Mouse (Mus musculus) forebrain, embryonic 16.5 days (tissue): ENCODE measurements around the gene Olfr70. TPM values are rescaled to one million over a fixed set of nuclear protein-coding genes. Genes with fewer than 3 reads are reported as not detected.

ENCODE experiments used
- ATAC-seq: fragments of 200-750 bp; cut with Nextera tagmentation; 2 replicates; pipeline ENCODE4 v1.8.0; 2017; ENCODE audit warnings: mild to moderate bottlenecking, moderate library complexity
- H3K27ac ChIP-seq: fragments of 300-500 bp; sonication (generic); 2 replicates; pipeline ENCODE4 v1.5.1; 2014; ENCODE audit warnings: low read length, control low read depth
- H3K27me3 ChIP-seq: fragments of 300-500 bp; sonication (generic); replicated peaks from 2 replicates; pipeline ENCODE4 v1.6.1; 2014; ENCODE audit warnings: low read length; ENCODE audit not compliant: control insufficient read depth, insufficient read depth
- H3K36me3 ChIP-seq: fragments of 300-500 bp; sonication (generic); 2 replicates; pipeline ENCODE4 v1.6.1; 2014; ENCODE audit not compliant: control insufficient read depth, insufficient read depth
- H3K4me1 ChIP-seq: fragments of 300-500 bp; sonication (generic); replicated peaks from 2 replicates; pipeline ENCODE4 v1.6.1; 2014; ENCODE audit warnings: low read length; ENCODE audit not compliant: control insufficient read depth, insufficient read depth
- H3K4me2 ChIP-seq: fragments of 300-500 bp; sonication (generic); 2 replicates; pipeline ENCODE4 v1.6.1; 2014; ENCODE audit warnings: mild to moderate bottlenecking, low read length, control low read depth
- H3K4me3 ChIP-seq: fragments of 300-500 bp; sonication (generic); replicated peaks from 2 replicates; pipeline ENCODE4 v1.5.1; 2014; ENCODE audit warnings: mild to moderate bottlenecking, low read length, control low read depth
- H3K9ac ChIP-seq: fragments of 300-500 bp; sonication (generic); replicated peaks from 2 replicates; pipeline ENCODE4 v1.6.1; 2014; ENCODE audit warnings: low read depth, low read length, control low read depth
- H3K9me3 ChIP-seq: fragments of 300-500 bp; sonication (generic); 2 replicates; pipeline ENCODE4 v1.6.1; 2016; ENCODE audit warnings: low read length; ENCODE audit not compliant: control insufficient read depth
- WGBS: fragments of 180-500 bp; shearing (Covaris S2); extraction: QIAGEN DNeasy Blood & Tissue Kit; methylation state at CpG from one replicate; pipeline ENCODE4 v1.1.7; 2014; 5-methylcytosine and 5-hydroxymethylcytosine counted together
- polyA plus RNA-seq: library from polyadenylated mRNA; unstranded; fragments of >200 nt; fragmentation: Nextera tagmentation; extraction: Ambion mirVana; gene quantifications from 2 replicates; pipeline ENCODE4 v1.2.1, GENCODE M21; 2015

Olfr70 gene
- polyA plus RNA-seq, 1 experiment from 2014 or later, result not detected

DNA sequence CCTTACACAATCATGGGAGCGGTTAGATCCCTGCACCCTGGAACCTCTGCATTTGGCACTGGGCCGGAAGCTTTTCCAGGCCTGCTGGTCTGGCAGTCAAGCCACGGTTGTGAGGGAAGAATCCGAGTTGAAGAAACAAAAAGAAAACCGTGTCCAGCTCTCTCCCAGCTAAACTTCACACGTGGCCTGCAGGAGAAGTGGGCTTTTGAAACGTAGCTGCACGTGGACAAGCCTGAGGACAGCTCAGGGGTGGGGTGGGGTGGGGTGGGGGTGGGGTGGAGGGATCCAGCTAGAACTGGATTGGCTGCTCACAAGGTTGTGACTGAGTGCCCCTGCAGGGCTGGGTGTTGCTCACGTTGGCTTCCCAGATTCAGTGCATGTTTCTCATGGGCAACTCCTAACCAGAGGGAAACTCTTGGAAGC is 5.3 kb downstream of the Olfr70 start:
- Histone ChIP-seq H3K9me3 (no peaks in the 10 kb centered on the region), H3K9ac (no peak overlapping the region), H3K4me2 (no peak overlapping the region), H3K4me1 (no peaks in the 10 kb centered on the region), H3K4me3 (no peak overlapping the region), H3K27me3 (no peaks in the 10 kb centered on the region), H3K27ac (no peak overlapping the region), H3K36me3 (no peaks in the 10 kb centered on the region)
- ATAC-seq, result no peak
- WGBS, result 28% methylated on average over 9 of the region's 9 CpGs

DNA sequence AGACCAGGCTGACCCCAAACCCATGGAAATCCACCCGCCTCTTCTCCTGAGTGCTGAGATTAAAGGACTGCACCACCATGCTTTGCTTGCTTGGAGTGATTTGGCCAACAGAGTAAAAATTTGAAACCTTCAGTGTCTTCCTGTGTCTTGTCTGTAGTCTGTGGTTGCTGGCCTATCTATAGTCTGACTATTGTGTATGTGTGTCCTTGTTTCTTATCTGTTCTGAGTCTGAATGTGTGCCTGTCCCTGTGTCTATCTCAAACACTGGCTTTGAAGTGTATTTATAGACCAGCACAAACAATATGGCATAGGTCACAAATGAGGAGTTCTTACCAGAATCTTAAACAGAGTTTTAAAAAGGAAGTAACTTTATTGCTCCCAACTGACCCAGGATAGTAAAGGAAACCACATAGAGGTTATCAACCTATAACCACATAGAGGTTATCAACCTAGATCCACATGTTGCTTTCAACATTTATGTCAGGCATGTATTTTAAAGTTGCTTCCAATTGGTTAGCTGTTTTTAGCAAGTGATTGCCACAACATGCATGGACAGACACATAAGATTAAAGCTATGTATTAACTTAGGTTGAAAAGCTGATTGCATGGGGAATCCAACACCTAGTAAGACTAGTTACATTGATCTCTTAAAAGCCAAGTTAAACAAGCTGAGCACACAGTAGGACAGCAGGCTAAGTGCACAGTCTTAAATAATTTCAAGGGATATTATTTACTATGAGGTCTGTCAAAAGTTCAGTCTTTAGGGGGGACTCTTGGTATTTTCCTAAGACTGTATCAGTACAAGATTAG is 6.0 kb downstream of the Olfr70 start:
- no peak overlapping the region for H3K4me3 ChIP-seq
- H3K9ac ChIP-seq, result no peak overlapping the region
- H3K9me3 ChIP-seq, result no peaks in the 10 kb centered on the region
- no peak overlapping the region for H3K4me2 ChIP-seq
- H3K27ac ChIP-seq, result no peak overlapping the region
- no peaks in the 10 kb centered on the region for H3K4me1 ChIP-seq
- H3K27me3 ChIP-seq, result no peaks in the 10 kb centered on the region
- 81% methylated on average over 1 of the region's 1 CpGs for WGBS
- peaks cover 3% of the 10 kb centered on the region; the same call in 1 of the 2 replicates for H3K36me3 ChIP-seq
- ATAC-seq, result no peak

DNA sequence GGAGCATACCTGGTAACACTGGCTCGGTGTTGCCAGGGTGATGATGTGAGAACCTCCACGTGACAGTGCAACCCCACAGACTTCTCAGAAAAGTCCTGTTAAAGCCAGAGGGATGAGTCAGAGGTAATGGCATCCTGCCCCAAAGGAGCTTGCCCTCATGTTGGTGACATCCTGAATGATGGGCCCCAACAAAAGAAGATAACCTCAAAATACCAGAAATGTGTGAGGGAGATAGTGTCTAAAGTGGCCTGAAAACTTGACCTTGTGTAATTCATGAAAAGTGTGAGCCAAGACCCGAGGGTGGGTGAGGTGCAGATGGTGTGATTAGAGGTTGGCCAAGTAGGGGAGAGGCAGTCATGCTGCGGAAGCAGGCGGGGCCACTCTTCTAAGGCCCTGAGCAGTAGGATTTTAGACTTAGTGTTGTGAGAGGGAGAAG is 6.8 kb downstream of the Olfr70 start:
- no peak for ATAC-seq
- no peak overlapping the region for H3K27ac ChIP-seq
- H3K36me3 ChIP-seq, result peaks cover 6% of the 10 kb centered on the region; the same call in 1 of the 2 replicates
- H3K4me2 ChIP-seq, result no peak overlapping the region
- no peak overlapping the region for H3K9ac ChIP-seq
- no peaks in the 10 kb centered on the region for H3K9me3 ChIP-seq
- no peaks in the 10 kb centered on the region for H3K4me1 ChIP-seq
- 83% methylated on average over 5 of the region's 5 CpGs for WGBS
- no peaks in the 10 kb centered on the region for H3K27me3 ChIP-seq
- no peak overlapping the region for H3K4me3 ChIP-seq

GRCm38 (mm10) chr4:43691026-43691425 is 9.6 kb downstream of the Olfr70 start:
- H3K27ac ChIP-seq, result no peak overlapping the region
- H3K4me3 ChIP-seq, result no peak overlapping the region
- WGBS, result 84% methylated on average over 5 of the region's 5 CpGs
- no peak for ATAC-seq
- peaks cover 21% of the 10 kb centered on the region for H3K36me3 ChIP-seq
- no peaks in the 10 kb centered on the region for H3K4me1 ChIP-seq
- no peaks in the 10 kb centered on the region for H3K9me3 ChIP-seq
- no peaks in the 10 kb centered on the region for H3K27me3 ChIP-seq
- H3K9ac ChIP-seq, result no peak overlapping the region
- no peak overlapping the region for H3K4me2 ChIP-seq

DNA sequence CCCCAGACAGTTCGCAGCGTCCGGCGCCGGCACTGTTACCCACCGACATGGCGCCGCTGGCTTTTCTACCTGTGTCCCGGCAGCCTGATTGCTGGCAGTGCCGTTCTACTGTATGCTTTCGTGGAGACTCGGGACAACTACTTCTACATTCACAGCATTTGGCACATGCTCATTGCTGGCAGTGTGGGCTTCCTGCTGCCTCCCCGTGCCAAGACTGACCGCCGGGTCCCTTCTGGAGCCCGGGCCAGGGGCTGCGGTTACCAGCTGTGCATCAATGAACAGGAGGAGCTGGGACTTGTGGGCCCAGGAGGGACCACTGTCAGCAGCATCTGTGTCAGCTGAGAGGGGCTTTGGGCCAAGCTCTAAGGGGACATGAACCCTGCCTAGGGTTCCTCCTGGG is 10.6 kb downstream of the Olfr70 start:
- H3K4me1 ChIP-seq, result no peaks in the 10 kb centered on the region
- H3K4me3 ChIP-seq, result no peak overlapping the region
- H3K4me2 ChIP-seq, result no peak overlapping the region
- H3K9me3 ChIP-seq, result no peaks in the 10 kb centered on the region
- H3K36me3 ChIP-seq, result peaks cover 25% of the 10 kb centered on the region
- H3K9ac ChIP-seq, result no peak overlapping the region
- H3K27ac ChIP-seq, result no peak overlapping the region
- ATAC-seq, result no peak
- H3K27me3 ChIP-seq, result no peaks in the 10 kb centered on the region
- 90% methylated on average over 17 of the region's 17 CpGs for WGBS

GRCm38 (mm10) chr4:43679416-43680043 is 21.1 kb downstream of the Olfr70 start:
- Histone ChIP-seq H3K4me1 (no peaks in the 10 kb centered on the region), H3K4me2 (no peak overlapping the region), H3K9ac (no peak overlapping the region), H3K36me3 (peaks cover 30% of the 10 kb centered on the region), H3K9me3 (no peaks in the 10 kb centered on the region), H3K27me3 (no peaks in the 10 kb centered on the region), H3K27ac (no peak overlapping the region), H3K4me3 (no peak overlapping the region)
- WGBS, result 94% methylated on average over 7 of the region's 7 CpGs
- ATAC-seq, result no peak

GRCm38 (mm10) chr4:43678541-43678940 is 22.1 kb downstream of the Olfr70 start:
- no peak for ATAC-seq
- Histone ChIP-seq H3K4me2 (no peak overlapping the region), H3K4me3 (no peak overlapping the region), H3K36me3 (peaks cover 33% of the 10 kb centered on the region), H3K9me3 (no peaks in the 10 kb centered on the region), H3K4me1 (no peaks in the 10 kb centered on the region), H3K27me3 (no peaks in the 10 kb centered on the region), H3K9ac (no peak overlapping the region), H3K27ac (no peak overlapping the region)
- WGBS, result 85% methylated on average over 6 of the region's 6 CpGs

GRCm38 (mm10) chr4:43675608-43676007 is 25.0 kb downstream of the Olfr70 start:
- H3K4me3 ChIP-seq, result no peak overlapping the region
- peaks cover 19% of the 10 kb centered on the region for H3K36me3 ChIP-seq
- no peak for ATAC-seq
- H3K27me3 ChIP-seq, result no peaks in the 10 kb centered on the region
- H3K4me1 ChIP-seq, result peaks cover 20% of the 10 kb centered on the region
- no peaks in the 10 kb centered on the region for H3K9me3 ChIP-seq
- 80% methylated on average over 4 of the region's 4 CpGs for WGBS
- no peak overlapping the region for H3K4me2 ChIP-seq
- no peak overlapping the region for H3K27ac ChIP-seq
- no peak overlapping the region for H3K9ac ChIP-seq

GRCm38 (mm10) chr4:43674974-43675373 is 25.6 kb downstream of the Olfr70 start:
- Histone ChIP-seq H3K4me1 (peaks cover 26% of the 10 kb centered on the region), H3K4me3 (no peak overlapping the region), H3K4me2 (no peak overlapping the region), H3K9ac (no peak overlapping the region), H3K9me3 (no peaks in the 10 kb centered on the region), H3K36me3 (peaks cover 19% of the 10 kb centered on the region), H3K27ac (no peak overlapping the region), H3K27me3 (no peaks in the 10 kb centered on the region)
- no peak for ATAC-seq
- 80% methylated on average over 5 of the region's 5 CpGs for WGBS
